Mouse (Mus musculus) frontal cortex, postnatal 25 days (tissue): ENCODE measurements around the gene Mcat.

ENCODE experiments used
- DNase-seq, 2 experiments: peaks; one replicate each; pipeline ENCODE4 v3.0.0; 2022; ENCODE audit warnings: low spot score in 2 of 2

The Mcat gene

DNA sequence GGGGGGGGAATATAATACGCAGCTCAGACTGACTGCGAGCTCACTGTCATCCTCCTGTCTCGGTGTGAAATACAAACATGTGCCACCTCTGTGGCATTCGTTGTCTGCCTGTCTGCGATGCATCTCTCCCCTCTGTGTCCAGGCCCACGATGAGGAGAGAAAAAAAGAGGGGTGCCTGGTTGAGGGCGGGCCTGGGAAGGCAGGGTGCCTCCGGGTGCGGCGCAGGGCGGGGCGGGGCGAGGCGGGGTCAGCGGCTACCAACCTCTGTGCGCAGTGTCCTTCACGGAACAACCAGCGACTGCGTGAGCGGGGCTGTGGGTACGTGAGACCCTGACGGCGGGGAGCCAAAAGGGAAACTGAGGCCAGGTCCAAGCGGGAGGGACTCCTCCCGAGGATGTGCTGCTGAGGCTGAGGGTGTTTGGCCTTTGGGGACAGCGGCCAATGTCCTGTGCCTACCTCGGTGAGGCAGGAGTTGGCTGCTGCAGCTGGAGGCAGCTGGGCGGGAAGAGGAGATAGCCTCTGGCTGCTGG, at the start of gene Mcat, which contains the start of gene Tspo:
Mcat (minus strand) TSS at position 461 of the 530 bp plus-strand sequence.
Tspo (plus strand) TSS at position 266 of the 530 bp plus-strand sequence.
- DNase-seq = no peak

DNA sequence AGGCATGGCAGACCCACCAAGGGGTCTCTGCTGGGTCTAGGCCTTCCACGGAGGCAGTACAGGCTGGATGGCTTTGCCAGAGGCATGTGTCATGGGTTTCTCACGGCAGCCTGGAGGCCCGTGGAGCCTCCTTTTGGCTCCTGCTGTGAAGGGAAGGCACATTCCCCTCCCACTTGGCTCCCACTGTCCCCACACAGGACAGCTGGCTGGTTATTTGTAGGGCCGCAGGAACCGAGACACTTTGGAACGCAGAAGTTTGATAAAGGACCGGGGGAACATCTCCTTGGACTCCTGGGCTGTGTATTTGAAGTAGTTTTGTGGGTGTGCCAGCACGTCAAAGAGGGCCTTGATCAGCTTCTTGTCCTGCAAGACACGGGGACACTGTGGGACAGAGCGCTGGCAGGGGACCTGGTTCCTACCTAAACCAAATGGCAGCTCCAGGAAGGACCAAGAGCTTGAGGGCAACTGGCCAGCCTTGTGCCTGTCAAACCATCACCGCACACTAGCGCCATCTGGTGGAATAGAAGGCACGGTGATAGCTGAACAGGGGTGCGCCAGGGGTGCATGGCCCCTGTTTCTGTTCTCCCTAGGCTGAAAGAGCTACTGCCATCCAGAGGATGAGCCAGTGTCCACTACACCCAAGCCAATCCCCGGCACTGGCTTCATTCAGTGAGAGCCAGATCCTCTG, 43.7 kb upstream of the Mcat start:
- DNase-seq = peak; percentile 36 to 44

DNA sequence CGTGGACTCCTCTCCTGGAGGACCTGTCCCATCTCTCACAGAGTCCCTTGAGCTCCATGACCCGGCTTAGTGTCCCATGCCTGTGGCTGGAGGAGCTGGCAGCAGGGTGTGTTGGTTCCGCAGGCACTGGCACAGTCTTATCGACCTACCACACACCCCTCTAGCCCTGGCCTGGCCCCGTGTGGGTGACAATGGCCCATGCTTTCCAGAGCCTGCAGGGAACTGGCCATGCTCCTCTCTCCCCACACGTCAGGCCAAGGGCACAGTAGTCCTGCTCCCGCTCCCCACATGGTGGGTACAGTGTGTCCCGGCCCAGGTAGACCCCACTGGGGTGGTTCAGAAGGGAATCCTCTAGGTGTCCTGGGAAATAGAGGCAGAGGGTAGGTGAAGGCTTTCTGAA, 43.1 kb upstream of the Mcat start:
- DNase-seq = no peak

DNA sequence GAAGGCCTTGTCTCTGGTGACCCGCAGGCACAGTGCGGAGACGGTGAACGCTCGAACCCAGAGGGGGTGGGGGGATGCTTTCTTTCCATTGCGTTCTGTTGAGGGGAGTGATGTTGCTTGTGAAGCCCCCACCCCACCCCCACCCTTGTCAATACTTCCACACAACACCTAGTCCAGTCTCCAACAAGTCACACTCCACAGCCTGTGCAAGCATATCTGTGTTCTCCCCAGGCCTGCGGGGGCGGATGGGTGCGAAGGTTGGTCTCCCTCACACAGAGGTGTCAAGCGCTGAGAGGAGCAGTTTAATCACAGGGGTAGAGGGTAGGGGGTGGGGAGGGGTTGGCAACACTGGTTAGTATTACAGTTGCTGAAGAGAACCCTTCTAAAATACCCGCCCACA, 42.6 kb upstream of the Mcat start:
- no peak for DNase-seq

DNA sequence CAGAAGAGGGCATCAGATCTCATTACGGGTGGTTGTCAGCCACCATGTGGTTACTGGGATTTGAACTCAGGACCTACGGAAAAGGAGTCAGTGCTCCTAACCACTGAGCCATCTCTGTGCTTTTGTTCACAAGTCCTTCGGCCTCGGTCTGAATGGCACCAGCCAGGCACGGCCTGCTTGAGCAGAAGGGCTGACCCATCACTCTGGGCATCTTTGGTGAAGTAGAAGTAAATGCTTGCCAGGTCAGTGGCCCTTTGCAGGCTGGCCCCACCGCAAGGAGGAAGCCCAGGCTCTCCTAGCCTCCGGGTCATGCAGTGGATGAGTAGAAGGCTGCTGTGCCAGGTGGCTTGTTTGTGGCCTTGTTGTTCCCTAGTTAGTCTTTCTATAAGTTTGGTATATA, 39.8 kb upstream of the Mcat start:
- no peak for DNase-seq

DNA sequence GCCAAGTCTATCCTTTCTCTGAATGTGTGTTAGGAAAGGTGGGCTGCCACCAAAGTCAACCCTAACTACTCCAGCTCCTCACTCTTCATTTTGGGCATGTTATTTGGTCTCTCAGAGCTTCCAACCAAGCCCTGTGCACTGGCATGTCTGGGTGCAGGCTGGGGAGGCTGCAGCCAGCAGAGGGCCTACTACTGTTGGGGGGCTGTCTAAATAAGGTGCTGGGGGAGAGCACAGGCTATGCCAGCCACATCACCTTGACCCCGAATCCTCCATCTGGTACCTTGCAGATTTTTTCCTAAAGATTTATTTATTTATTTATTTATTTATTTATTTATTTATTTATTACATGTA, 39.4 kb upstream of the Mcat start:
- DNase-seq = no peak

DNA sequence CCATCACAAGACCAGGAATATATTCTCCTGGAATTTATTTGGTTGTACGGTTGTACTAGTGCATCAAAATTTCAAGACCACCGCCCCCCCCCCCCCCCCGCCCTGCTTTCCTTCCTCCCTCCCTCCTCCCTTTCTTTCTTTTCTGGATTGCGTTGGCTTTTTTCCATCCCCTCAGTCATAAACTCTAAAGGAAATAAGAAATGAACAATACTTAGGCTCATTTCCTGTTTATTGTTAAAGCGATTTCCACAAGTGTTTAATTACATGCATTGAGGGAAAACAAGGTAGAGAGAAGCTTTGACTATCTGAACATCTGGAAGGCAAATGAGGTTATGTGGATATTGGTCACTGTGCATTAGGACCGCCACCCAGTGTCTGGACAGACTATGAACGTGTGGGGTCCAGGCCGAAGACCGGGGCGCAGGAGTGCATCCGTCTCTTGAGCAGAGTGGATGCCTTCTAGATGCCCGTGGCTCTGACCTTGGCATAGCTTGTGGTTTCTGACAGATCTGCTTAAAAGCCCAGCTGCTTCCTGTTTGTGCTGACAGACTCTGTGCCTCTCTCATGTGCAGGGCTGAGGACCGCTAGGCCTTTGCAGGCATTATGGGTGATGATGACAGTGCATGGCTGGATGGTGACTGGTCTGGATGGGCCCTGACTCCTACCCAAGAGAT, 38.9 kb upstream of the Mcat start:
- DNase-seq = no peak

DNA sequence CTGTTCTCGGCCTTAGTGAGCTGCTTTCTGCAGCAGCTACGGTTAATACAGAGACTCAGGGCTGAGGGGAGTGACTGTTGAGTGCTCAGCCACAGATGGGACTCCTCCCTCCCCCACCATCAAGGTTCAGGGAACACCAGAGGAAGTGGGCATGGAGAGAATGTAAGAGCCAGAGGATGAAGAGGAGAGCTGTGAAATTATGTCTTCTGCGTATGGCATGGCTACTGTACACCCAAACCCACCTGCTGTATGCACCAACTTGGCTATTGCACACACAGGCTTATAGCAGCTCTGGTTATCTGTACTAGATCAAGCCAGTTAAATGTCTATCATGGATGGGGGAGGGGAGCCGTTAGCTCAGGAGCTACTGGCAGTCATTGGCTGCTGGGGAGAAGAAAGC, 37.6 kb upstream of the Mcat start:
- DNase-seq = no peak

DNA sequence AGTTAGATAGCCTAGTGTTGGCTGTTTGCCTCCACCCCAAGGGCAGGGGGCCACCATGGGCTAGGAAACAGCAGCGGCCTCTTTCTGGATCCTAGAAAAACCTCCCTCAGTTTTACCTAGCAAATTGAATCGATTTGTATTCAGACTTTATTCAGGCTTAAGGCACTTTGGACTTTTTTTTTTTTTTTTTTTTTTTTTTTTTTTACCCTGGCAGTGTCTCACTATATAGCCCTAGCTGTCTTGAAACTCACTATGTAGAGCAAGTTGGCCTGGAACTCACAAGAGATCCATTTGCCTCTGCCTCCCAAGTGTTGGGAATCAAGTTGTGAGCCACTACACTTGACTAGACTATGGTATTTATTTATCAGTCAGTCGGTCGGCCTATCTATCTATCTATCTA, 33.2 kb upstream of the Mcat start:
- DNase-seq = no peak

DNA sequence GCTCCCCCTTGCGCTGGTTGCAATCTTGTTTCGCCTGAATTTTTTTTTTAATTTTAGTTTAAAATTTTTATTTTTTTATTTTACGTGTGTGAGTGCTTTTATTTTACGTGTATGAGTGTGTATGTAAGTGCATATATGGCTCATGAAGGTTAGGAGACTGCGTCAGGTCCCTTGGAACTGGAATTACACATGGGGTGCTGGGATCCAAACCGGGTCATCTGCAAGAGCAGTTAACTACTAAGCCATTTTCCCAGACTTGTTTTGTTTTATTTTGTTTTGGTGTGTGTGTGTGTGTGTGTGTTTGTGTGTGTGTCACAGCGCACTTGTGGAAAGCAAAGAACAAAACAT, 31.8 kb upstream of the Mcat start:
- no peak for DNase-seq

DNA sequence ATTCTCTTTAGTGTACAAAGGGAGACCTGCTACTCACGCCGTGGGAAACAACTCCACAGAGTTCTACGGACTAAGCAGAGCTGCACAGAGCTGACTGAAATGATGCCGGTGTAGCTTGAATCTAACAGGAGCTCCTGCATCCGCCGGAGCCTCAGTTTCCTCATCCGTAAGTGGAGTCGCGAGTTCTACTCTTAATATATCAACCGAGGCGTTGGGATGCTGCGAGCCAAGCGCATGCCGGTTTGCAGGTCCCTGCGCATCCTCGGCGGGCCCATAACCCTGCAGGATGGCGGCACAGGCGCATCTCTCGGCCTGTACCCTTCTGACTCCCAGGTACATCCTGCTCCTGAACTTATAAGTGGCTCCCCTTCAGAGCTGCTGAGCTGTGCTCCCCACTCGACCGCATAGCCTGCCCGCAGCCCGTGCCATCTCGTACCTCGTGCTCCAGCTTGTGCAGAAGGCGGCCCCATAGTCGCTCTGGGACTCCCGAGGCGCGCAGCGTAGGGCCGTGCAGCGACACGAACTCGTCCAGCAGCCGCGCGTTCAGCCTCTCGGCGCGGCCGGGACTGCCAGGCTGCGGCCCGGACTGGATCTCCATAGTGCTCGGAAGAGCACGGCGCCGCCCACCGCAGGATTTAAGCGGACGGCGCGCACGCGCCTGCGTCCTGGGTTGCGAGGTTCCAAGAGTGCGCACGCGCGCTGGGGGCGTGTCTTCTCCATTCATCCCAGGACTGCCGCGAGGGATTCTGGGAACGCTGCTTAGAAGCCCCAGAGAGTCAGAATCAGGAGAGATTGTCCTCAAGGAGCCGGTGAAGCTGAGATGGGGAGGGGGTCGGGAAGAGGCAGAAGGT, 31.2 kb upstream of the Mcat start, which contains the start of gene Ttll12:
Ttll12 (minus strand) TSS at position 645 of the 851 bp plus-strand sequence.
- peak; percentile 93 to 96 for DNase-seq

DNA sequence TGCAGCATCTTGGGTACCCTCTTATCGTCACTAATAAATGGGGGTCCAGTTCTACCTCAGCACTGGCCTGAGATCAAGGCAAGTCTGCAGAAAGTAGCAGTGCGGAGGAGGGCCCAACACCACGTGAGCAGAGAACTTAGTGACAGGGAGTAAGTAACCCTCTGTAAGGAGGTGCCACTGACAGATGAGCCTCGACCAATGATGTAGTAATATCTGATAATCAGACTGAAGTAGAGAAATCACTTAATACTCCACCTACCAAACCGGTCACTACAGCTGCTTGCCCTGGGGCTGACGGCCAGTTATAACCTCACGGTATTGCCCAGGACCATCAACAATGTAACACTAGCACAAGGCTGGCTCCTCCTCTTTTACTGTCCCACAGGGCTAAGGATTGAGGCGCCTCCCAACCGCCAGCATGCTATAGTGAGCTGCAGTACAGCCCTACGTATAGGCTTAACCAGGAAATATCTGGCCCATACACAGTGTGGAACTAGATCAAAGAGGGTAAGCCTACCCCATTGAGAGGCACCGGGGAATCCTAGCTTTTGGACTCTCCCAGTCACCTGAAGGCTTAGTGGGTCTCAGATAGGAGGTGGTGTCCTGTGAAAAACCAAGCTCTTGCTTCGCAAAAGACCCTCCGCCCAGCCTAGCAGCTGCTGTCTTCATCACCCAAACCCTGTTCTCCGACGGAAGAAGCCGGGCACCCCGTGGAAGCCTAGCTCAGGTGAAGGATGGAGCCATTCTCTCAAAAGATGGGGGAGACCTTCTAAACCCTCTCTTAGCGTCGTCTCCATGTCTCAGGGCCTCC, 30.3 kb upstream of the Mcat start:
- no peak for DNase-seq

DNA sequence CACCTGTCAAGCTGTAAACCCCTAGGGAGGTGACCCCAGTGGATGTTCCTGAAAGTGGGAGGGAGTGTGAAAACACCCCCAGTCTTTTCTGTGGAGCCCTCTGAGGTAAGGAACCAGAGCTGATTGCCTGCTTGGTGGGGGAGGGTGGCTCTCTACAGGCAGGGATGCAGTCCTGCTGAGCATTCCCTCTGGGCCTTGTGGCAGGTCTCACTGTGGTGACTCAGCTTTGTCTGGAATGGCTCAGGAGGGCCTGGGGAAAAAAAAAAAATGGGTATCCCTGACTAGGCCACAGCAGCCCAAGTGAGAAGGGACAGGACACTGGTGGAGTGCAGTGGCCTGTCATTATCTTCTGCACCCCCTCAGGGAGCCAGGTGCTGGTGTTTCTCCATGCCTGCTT, 29.6 kb upstream of the Mcat start:
- no peak for DNase-seq

DNA sequence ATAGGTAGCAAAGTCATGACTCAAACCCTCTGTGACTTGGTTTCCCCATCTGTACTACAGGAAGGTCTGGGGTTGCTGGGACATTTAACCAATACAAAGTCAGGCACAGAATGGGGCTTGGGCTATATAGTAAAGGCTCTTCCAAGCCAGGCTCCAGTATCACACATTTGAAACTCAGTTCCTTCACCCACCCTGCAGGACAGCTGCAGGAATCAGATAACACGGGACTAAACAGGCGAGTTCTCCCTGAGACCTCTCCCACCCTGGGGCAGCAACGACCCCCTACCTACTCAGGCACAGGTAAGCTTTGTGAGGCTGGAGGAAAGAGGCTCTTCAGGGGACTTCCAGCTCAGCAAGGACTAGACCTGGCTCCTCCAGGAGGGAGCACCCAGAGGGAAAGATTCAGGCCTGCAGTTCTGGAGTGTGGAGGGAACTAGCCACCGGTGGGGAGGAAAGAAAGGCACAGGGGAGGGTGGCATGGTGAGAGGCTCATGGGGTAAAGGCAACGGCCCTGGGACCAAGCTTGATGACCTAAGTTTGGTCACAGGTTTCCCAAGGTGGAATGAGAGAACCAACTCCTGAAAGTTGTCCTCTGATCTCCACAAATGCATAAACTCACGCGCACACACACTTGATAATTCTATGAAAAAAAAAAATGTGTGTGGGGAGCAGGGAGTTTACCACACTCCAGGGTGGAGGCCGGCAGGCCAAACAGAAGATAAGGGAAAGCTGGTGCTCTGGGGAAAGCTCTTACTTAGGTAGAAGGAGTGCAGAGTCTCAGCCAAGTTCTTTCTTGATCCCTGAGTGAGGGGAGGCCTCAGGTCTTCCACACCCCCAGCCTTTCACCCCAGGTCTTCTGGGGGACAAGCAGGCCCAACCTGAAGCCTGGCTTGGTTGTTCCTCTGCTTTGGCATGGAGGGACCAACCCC, 28.9 kb upstream of the Mcat start:
- no peak for DNase-seq

DNA sequence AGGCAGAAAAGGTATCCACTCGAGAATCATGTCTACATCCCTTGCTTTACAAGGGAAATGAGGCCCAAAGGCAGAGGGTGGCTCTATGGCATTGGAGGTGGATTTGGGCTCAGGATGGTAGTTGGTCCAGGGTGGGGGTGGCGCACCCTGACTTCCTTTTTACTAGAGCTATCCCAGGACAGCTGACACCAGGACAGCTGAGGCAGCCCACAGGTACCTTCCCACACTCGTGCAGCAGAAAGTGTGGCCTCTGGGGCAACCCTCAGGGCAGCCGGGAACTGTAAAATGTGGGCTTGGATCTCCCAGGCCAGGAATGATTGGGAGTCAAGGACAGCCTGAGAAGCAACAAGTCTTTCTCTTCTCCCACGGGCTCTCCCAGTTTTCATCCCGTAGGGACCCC, 28.2 kb upstream of the Mcat start:
- DNase-seq = no peak

DNA sequence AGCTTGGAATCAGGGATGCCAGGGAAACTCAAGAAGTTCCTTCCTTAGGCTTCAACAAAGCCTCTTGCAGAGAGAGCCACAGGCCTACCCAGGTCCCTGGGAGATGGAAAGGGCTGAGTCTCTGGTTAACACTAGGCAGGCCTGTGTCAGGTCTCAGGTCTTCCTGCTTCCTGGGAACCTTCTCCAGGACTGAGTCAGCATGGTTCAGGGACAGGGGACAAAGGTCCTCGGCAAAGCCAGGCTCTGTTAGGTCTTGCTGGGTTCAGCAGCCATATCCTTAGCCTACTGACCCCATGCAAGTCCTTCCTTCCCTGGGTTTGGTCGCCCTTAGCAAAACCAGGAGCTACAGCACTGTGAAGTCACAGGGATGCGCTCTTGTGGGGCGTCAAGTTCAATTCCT, 27.3 kb upstream of the Mcat start:
- DNase-seq = no peak

DNA sequence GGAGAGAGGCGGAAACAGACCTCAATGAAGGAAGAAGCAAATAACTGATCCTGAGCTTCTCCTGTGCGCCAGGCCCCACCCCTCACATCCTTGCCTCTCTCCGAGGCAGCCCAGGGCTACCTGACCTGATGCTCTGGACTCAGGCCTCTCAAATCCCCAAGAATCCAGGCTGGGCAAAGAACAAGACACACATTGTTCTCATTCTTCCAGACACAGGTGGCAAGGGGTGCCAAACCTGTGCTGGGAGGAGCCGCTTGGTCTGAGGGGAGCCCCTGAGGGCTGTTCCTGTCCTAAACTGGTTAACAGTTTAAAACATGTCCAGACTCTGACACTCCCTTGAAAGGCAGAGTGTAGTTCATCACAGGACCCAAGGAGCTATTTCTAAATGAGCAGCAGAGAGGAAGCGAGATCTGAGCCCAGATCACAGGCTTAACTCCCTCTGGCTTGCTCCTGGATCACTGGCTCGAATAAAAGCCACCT, 21.2 kb upstream of the Mcat start:
- no peak for DNase-seq

DNA sequence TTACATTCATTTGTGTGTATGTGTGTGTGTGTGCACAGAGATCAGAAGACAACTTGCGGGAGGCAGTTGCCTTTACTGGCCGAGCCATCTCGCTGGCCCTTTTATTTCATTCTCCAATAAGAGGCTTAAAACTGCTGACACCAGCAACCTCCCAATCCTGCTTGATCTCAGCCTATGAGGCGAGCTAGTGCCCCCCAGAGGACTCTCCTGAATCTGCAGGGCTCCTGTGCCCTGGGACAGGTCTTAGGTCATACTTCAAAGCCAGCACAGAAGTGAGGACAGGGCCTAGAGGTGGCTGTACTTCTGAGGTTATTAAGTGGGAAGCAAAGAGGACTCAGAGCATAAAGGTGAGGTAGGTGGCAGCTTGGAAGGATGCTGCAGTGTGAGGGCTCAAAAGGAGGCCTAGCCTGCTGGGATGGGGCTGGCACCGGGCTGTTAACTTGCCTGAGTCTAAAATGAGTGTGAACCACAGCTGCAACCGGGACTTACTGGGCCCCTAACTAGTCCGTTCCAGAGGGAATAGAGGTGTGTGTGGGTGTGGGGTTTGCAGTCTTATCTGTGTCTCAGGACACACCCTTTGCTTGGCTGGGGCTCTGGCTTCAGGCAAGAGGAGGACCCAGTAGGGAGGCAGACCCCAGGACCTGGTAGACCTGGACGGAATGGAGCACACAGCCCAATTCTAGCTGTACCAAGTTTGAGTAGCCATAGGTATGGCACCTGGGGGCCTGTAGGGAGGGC, 20.0 kb upstream of the Mcat start:
- no peak for DNase-seq

DNA sequence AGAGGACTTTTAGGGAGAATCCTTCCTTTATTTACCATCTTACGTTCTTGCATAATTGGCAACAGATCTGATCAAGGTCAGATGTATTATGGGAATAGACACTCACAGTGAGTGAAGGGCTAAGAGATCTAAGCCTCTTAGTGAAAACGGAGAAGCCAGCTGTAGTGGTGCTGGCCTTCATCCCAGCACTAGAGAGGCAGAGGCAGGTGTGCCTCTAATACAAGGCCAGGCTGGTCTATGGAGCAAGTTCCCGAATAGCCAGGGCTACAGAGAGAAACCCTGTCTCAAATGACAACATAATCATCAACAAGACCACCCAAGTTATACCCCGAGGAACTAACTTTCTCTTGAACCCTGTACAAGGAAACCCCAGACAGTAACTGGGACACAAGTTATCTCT, 19.3 kb upstream of the Mcat start:
- DNase-seq = no peak

DNA sequence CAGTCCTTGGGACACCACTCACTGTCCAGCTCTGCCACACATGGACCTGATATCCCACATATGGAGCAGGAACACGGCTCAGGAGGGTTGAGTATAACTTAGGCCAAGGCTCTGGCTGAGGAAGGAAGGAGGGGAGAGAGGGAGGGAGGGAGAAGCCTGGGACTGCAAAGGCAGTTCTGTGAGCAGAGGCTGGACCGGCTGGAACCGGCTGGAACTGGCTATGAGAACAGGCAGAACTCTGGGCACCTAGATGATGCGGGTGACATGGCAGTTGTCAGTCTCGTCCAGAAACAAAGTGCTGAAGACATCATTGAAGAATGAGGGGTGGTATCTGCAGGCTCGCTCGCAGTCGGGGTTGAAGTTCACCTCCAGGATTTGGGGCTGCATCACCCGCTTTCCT, 13.1 kb upstream of the Mcat start:
- no peak for DNase-seq
